Mouse (Mus musculus) megakaryocyte progenitor cell, adult 5-6 weeks (primary cell): ENCODE measurements at regions not wholly inside any gene's neighbourhood (a gene's known extent, or its start where the extent isn't known, plus 50 kb on each side); places are given as distances from the start of the nearest gene placed in this dataset.

ENCODE experiments used
- ATAC-seq: replicated peaks from 2 replicates; pipeline ENCODE4 v1.8.0; 2016; ENCODE audit warnings: mild to moderate bottlenecking, moderate TSS enrichment, inconsistent platforms; ENCODE audit not compliant: poor library complexity

GRCm38 (mm10) chr4:106101904-106102303, 214.1 kb upstream of the Usp24 start:
- no peak for ATAC-seq

DNA sequence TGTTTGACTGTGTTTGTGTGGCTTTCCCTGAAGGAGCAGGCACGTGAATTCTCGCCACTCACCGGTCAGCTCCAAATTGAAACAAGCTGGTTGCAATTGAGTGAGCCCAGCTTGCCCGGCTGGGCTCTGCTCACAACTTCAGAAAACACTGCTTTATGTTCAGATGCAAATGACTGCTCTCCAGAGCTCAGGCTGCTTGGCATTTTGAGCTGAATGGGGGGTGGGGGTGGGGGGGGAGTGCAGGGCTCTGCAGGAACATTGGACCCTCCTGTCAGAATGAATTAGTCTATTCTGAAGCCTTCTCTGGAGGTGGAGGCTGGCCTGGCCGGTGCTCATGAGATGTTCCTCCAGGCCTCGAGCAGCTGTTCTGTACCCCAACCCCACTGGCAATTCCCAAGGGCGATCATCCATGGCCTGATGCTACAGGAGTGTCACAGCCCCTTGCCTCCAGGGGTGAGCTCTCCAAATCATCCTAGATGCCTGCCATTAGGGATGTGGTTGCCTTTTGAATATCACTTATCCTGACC, 213.5 kb upstream of the Usp24 start:
- no peak for ATAC-seq

GRCm38 (mm10) chr4:106103750-106104635, 212.0 kb upstream of the Usp24 start:
- no peak for ATAC-seq

- no peak for ATAC-seq
These were observed 203.0 kb upstream of the Usp24 start for GRCm38 (mm10) chr4:106112981-106113380.

DNA sequence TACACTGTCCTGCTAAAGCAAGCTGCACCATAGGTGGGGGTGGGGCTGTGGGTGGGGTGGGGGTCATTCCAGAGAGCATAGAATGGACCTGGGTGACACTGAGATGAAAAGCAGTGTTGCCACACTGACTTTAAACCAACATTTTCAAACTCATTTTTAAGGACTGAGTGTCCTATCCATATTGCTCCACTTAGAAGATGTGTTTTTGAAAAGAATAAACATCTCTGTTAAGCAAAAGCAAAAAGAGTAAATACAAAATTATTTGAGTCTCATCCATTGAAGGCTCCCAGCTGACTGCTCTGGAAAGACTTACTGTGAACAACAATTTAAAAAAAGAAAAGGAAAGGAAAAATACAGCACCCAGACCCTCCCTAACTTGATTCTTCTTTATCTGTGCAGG, 202.3 kb upstream of the Usp24 start:
- no peak for ATAC-seq

GRCm38 (mm10) chr4:106116611-106117010, 199.4 kb upstream of the Usp24 start:
- ATAC-seq = no peak

GRCm38 (mm10) chr4:106121306-106121705, 194.7 kb upstream of the Usp24 start:
- ATAC-seq = no peak

DNA sequence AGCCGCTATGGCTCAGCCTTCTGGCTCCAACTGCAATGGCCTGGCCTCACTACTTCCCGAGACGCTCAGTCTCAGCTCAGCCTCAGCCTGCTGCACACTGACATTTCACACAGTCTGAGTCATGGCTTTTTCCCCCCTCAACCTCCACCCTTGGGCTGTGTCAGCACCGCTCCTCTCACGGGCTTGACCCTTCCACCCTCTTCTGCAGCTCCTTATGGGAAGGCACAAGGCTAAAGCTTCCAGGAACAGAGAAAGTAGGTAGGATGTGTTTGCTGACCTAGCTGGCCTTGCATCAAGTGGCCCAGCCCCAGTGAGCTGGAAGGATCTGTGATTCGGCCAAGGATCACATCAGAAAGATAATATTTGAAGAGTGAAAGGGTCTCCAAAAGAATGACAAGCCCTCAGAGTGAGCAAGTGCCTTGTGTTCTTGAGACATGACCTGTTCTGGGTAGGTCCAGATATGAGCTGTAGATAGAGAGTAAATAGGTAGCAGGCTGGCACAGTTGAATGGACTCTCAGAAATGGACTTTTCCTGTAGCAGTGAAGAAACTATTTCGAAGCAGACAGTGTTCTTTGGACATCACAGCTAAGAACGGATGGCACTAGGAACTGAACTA, 192.9 kb upstream of the Usp24 start:
- ATAC-seq = no peak

DNA sequence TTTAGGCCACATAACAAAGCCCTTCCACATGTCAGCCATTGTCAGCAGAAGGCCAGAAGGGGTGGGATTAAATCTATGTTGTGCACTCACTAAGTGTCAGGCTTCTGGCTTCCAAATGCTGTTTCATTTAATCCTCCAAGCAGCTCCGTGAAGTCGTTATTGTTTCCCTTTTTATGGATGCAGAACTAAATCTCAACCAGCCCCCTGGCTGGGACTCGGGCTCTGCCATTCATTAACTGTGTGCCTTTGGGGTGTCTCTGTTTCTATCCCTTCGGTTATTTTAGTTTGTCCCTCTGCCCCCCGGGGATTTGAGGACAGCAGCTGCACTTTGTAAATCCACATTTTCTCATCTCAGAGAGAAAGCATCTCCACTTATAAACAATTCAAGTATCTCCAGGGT, 188.8 kb upstream of the Usp24 start:
- no peak for ATAC-seq

DNA sequence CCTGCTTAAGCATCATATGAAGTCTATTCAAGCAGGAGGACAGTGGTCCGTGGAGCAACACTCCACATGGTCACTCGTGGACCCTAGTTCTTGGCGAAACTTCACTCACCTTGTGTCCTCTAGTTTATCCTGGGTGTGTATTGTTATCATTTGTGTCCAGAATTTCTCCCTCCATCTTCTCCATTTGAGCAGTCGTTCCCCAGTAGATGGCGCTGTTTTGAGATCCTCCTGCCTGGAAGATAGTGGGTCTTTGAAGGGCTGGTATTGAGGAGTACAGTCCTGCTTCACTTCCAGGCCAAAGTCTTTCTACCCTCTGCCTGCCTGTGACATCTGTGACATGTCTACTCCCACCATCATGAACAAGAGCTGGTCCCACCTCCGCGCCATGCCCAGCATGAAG, 188.4 kb upstream of the Usp24 start:
- peak; percentile 64 for ATAC-seq

DNA sequence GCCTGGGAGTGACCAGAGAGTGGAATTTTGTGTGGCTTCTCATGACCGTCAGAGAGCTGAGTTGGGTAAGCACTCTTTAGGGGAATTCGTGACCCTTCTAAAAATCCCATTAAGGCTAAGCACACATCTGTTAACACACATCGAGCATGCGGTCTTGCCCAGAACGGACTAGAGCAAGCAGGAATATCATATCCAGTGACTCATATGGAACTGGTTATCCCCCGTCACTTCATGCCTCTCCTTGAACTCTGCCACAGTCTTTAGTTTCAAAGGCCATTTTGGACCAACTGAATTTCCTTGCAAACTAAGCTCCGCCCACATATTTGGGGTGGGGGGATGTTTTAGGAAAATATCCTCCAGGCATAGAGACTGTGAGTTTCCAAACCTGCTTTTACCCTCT, 186.7 kb upstream of the Usp24 start:
- no peak for ATAC-seq

GRCm38 (mm10) chr4:106129803-106130202, 186.2 kb upstream of the Usp24 start:
- no peak for ATAC-seq

DNA sequence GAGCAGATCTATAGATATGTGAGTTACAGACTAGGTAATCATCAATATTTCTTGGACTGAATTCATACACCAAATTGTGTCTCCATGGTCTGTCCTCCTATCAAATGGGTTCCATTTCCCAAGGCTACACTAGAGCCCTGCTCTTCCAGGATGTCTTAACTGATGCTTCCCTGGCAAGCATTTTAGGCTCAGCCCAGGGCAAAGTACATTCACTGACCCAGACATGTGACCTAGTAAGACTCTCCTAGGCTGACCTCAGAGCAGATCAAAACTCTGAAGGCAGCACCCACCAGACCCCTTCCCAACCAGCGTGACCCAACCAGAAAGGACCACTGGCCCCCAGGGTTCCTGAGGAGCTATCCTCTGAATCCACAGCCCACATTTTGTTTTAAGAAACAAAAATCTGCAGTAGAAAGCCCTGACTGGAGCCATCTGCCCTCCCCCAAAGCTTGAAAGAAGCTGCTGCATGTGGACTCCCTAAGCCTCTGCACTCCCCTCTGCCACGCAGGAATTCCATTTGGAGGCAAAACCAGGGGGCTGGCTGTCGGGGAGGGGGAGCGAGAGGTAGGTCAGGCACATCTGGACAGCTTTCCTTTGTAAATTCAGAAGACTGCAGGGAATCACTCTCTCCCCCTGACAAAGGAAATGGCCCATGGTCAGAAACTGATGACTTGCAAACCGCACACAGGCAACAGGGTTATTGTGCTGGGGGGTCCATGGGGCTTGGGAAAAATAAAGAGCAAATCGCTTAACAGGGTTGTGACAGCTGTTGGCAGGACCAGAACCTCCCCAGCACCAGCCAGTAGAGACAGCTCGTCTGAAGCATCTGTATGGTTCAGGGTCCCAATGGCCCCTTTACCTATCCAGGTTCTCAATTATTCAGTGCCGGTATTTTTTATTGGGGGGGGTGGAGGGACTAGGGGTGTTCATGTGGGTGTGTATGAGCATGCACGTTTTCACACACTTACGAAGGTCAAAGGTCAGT, 182.0 kb upstream of the Usp24 start:
- ATAC-seq = no peak

GRCm38 (mm10) chr4:106142741-106143140, 173.3 kb upstream of the Usp24 start:
- ATAC-seq = no peak

GRCm38 (mm10) chr4:106144351-106145116, 171.5 kb upstream of the Usp24 start:
- ATAC-seq = no peak

DNA sequence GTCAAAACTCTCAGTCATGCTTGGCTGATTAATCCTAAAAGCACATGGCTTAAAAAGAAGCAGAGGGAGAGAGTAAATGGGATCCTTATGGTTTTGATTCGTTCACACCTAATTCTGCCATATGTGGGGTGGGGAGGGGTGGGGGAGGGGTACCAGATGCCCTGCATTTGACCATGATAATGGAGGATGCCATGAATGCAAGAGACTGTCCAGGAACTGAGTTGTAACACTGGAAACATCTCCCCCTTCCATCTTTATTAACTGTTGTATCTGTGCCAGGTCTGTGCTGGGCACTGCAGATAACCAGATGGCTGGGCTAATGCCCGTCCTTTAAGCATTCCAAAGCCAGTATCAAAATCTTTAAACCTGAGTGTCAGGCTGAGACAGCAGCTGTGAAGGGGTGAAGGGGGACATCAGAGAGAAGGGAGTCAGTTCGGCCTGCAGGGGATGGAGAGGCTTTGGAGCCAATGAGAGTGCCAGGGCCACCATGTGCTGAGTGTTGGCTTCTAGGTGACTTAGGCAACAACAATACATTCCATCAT, 169.0 kb upstream of the Usp24 start:
- ATAC-seq = no peak

- no peak for ATAC-seq
These were observed 167.1 kb upstream of the Usp24 start for GRCm38 (mm10) chr4:106148866-106149265.

GRCm38 (mm10) chr4:106149471-106150048, 166.5 kb upstream of the Usp24 start:
- no peak for ATAC-seq

GRCm38 (mm10) chr4:106150775-106151174, 165.2 kb upstream of the Usp24 start:
- ATAC-seq = no peak
